Mouse (Mus musculus): ENCODE data around the gene Ralgps1. TPM values are rescaled to one million over a fixed set of nuclear protein-coding genes. Genes with fewer than 3 reads are reported as not detected.
"Not testable (repeated sequence)": the region's sequence is repeated elsewhere in the genome, so short reads cannot be mapped to it uniquely, and the experiment has no call there.

The Ralgps1 gene
- polyA plus RNA-seq, 1 experiment = 3.7 TPM

- WGBS = 62% methylated on average over 3 of the region's 3 CpGs
Measured at GRCm38 (mm10) chr2:33325359-33325758, 45.9 kb downstream of the Ralgps1 start.

GRCm38 (mm10) chr2:33323799-33324595, 47.3 kb downstream of the Ralgps1 start:
- WGBS = 72% methylated on average over 8 of the region's 8 CpGs
- no peak for DNase-seq (ENCODE audit: low read depth, low spot score)

More at GRCm38 (mm10) chr2:33325359-33325758, 45.9 kb downstream of the Ralgps1 start:
- no peak for DNase-seq (ENCODE audit: low read depth, low spot score)

- WGBS = 94% methylated on average over 9 of the region's 9 CpGs
- not testable (repeated sequence) for DNase-seq (ENCODE audit: low read depth, low spot score)
Measured at GRCm38 (mm10) chr2:33323043-33323625, 48.2 kb downstream of the Ralgps1 start.

- 81% methylated on average over 2 of the region's 2 CpGs for WGBS
- no peak for DNase-seq (ENCODE audit: low read depth, low spot score)
Measured at GRCm38 (mm10) chr2:33321641-33322040, 49.6 kb downstream of the Ralgps1 start.

GRCm38 (mm10) chr2:33321031-33321430, 50.3 kb downstream of the Ralgps1 start:
- WGBS = 91% methylated on average over 2 of the region's 2 CpGs
- DNase-seq (ENCODE audit: low read depth, low spot score) = no peak

GRCm38 (mm10) chr2:33320568-33320967, 50.7 kb downstream of the Ralgps1 start:
- 56% methylated on average over 3 of the region's 3 CpGs for WGBS
- DNase-seq (ENCODE audit: low read depth, low spot score) = no peak

- 95% methylated on average over 1 of the region's 1 CpGs for WGBS
- no peak for DNase-seq (ENCODE audit: low read depth, low spot score)
Measured at GRCm38 (mm10) chr2:33319934-33320333, 51.4 kb downstream of the Ralgps1 start.

GRCm38 (mm10) chr2:33319455-33319854, 51.8 kb downstream of the Ralgps1 start:
- 87% methylated on average over 5 of the region's 5 CpGs for WGBS
- DNase-seq (ENCODE audit: low read depth, low spot score) = no peak

GRCm38 (mm10) chr2:33318491-33318964, 52.8 kb downstream of the Ralgps1 start:
- DNase-seq (ENCODE audit: low read depth, low spot score) = no peak
- WGBS = 66% methylated on average over 8 of the region's 8 CpGs

GRCm38 (mm10) chr2:33316516-33316915, 54.8 kb downstream of the Ralgps1 start:
- 54% methylated on average over 7 of the region's 7 CpGs for WGBS
- DNase-seq (ENCODE audit: low read depth, low spot score) = no peak

- no peak for DNase-seq (ENCODE audit: low read depth, low spot score)
- 97% methylated on average over 1 of the region's 1 CpGs for WGBS
Measured at GRCm38 (mm10) chr2:33316063-33316405, 55.3 kb downstream of the Ralgps1 start.

GRCm38 (mm10) chr2:33315233-33316062, 55.8 kb downstream of the Ralgps1 start:
- no peak for DNase-seq (ENCODE audit: low read depth, low spot score)
- WGBS = 62% methylated on average over 4 of the region's 4 CpGs

- no peak for DNase-seq (ENCODE audit: low read depth, low spot score)
- 95% methylated on average over 9 of the region's 9 CpGs for WGBS
Measured at GRCm38 (mm10) chr2:33309426-33309825, 61.9 kb downstream of the Ralgps1 start.

- DNase-seq (ENCODE audit: low read depth, low spot score) = no peak
- 89% methylated on average over 3 of the region's 3 CpGs for WGBS
Measured at GRCm38 (mm10) chr2:33306565-33306964, 64.7 kb downstream of the Ralgps1 start.

GRCm38 (mm10) chr2:33303416-33303947, 67.8 kb downstream of the Ralgps1 start:
- no peak for DNase-seq (ENCODE audit: low read depth, low spot score)
- 75% methylated on average over 11 of the region's 11 CpGs for WGBS

GRCm38 (mm10) chr2:33302828-33303227, 68.5 kb downstream of the Ralgps1 start:
- no peak for DNase-seq (ENCODE audit: low read depth, low spot score)
- WGBS = 80% methylated on average over 4 of the region's 4 CpGs

- no peak for DNase-seq (ENCODE audit: low read depth, low spot score)
- WGBS = 76% methylated on average over 3 of the region's 3 CpGs
Measured at GRCm38 (mm10) chr2:33302405-33302804, 68.9 kb downstream of the Ralgps1 start.

GRCm38 (mm10) chr2:33300371-33301046, 70.8 kb downstream of the Ralgps1 start:
- no peak for DNase-seq (ENCODE audit: low read depth, low spot score)
- 53% methylated on average over 3 of the region's 3 CpGs for WGBS

- DNase-seq (ENCODE audit: low read depth, low spot score) = no peak
- WGBS = 66% methylated on average over 4 of the region's 4 CpGs
Measured at GRCm38 (mm10) chr2:33298928-33299327, 72.4 kb downstream of the Ralgps1 start.
